Mouse (Mus musculus) gastrocnemius, adult 18-20 months (tissue): ENCODE measurements around the gene Olfr1402. TPM values are rescaled to one million over a fixed set of nuclear protein-coding genes. Genes with fewer than 3 reads are reported as not detected.

ENCODE experiments used
- DNase-seq: peaks from one replicate; pipeline ENCODE4 v3.0.0; 2021; ENCODE audit warnings: low spot score
- long read RNA-seq, 2 experiments: library from polyadenylated mRNA; stranded (forward); transcript quantifications; one replicate each; pipeline ENCODE4 v2.0.0; 2021
- total RNA-seq, 2 experiments: library from RNA; stranded (reverse); gene quantifications; 2 replicates each; pipeline ENCODE4 v1.2.3; 2021

Gene Olfr1402
- not detected for total RNA-seq
- long read RNA-seq, experiment 1, result 0 reads
- long read RNA-seq, experiment 2, result 0 reads

- no peak for DNase-seq
Measured at GRCm38 (mm10) chr3:97421920-97422319, at the start of gene Olfr1402. Olfr1402 (minus strand) TSS chr3:97422020.

- no peak for DNase-seq
Measured at GRCm38 (mm10) chr3:97455286-97455685, 33.5 kb upstream of the Olfr1402 start.

GRCm38 (mm10) chr3:97438619-97439018 is 16.8 kb upstream of the Olfr1402 start:
- DNase-seq, result no peak

- no peak for DNase-seq
Measured at GRCm38 (mm10) chr3:97394289-97394688, 27.5 kb downstream of the Olfr1402 start.

GRCm38 (mm10) chr3:97393079-97393478 is 28.7 kb downstream of the Olfr1402 start:
- DNase-seq, result no peak

- no peak for DNase-seq
Measured at GRCm38 (mm10) chr3:97370382-97370781, 51.4 kb downstream of the Olfr1402 start.

- no peak for DNase-seq
Measured at GRCm38 (mm10) chr3:97363418-97364098, 58.3 kb downstream of the Olfr1402 start.

- no peak for DNase-seq
Measured at GRCm38 (mm10) chr3:97358448-97358847, 63.4 kb downstream of the Olfr1402 start.

Other genes starting within 250 kb of the Olfr1402 start
- 1 to 10 TPM; 2.4 to 2.5 TPM for gene Bcl9, start 124.1 kb downstream of the Olfr1402 start, total RNA-seq
- gene Chd1l, start 188.2 kb upstream of the Olfr1402 start, total RNA-seq, result 10 to 100 TPM; 11.0 to 11.1 TPM
- 1 to 10 TPM; 5.7 to 6.5 TPM for gene Fmo5, start 206.8 kb upstream of the Olfr1402 start, total RNA-seq
- gene Prkab2, start 236.2 kb upstream of the Olfr1402 start, total RNA-seq, result 100 to 1,000 TPM; 192 to 194 TPM